Comparison of ENCODE assay signal across 8 mouse cellular contexts in the genomic region with DNA sequence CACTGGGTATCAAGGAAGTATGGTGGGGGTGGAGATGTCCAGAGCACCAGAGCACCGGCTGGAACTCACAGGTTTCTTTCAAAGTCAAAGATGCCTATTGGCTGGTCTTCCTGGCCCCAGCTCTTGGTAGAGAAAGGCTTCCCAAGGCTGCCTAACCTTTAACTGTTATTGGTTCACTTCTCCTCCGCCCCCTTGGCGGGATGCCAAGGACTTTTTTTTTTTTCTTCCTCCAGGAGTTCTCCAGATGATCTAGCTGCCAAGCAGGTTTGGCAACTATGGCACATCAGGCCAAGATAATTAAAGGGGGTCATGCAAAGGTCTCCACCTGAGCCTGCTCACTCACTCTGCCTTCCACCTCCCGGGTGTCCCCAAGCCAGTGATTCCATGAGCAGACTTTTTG.
A peak's percentile ranks its signal among the peaks of the same experiment; 100 is the strongest.
DNase-seq lines count a peak whose midpoint lies in the region; ATAC-seq and TF ChIP-seq lines count a peak whose summit lies in the region.

No protein-coding gene starts in this region.

- H3K36me3 ChIP-seq in small intestine, adult 2 months (ENCODE audit: control insufficient read depth, insufficient read depth, low read length): no peaks in the 10 kb centered on the region
- no peaks in the 10 kb centered on the region for H3K36me3 ChIP-seq in midbrain, embryonic 14.5 days (ENCODE audit: control insufficient read depth, insufficient read depth, low read length)

- no peaks in the 10 kb centered on the region; the same call in 1 of the 2 replicates for H3K4me1 ChIP-seq in cortical plate, adult 2 months (ENCODE audit: control insufficient read depth, insufficient read depth, low read length)
- H3K4me1 ChIP-seq in small intestine, adult 2 months (ENCODE audit: control insufficient read depth, insufficient read depth, insufficient read length, low read length): peaks cover 6% of the 10 kb centered on the region; the same call in 1 of the 2 replicates
- H3K4me1 ChIP-seq in midbrain, embryonic 14.5 days (ENCODE audit: control insufficient read depth, insufficient read depth, low read length): no peaks in the 10 kb centered on the region

- H3K4me2 ChIP-seq in midbrain, embryonic 14.5 days (ENCODE audit: low read length): no peak overlapping the region

- no peak overlapping the region for H3K9ac ChIP-seq in midbrain, embryonic 14.5 days (replicated peaks; ENCODE audit: low read length)

- intact Hi-C loops in left cerebral cortex, postnatal 4 days (cut with DNase I): no loop called here

- TF ChIP-seq CTCF in cortical plate, adult 2 months (IDR thresholded peaks at IDR 0.05; ENCODE audit: extremely low read depth, insufficient read depth, low read length): no peak
- no peak for TF ChIP-seq CTCF in small intestine, adult 2 months (IDR thresholded peaks at IDR 0.05; ENCODE audit: extremely low read depth, insufficient read length, insufficient replicate concordance, low read depth, low read length)

- 22% methylated on average over 4 of the region's 4 CpGs for WGBS in small intestine, adult 2 months
- 76% methylated on average over 4 of the region's 4 CpGs for WGBS in midbrain, embryonic 14.5 days

- H3K27me3 ChIP-seq in small intestine, adult 2 months (ENCODE audit: control insufficient read depth, insufficient read depth, low read length): no peaks in the 10 kb centered on the region
- H3K27me3 ChIP-seq in midbrain, embryonic 14.5 days (ENCODE audit: control insufficient read depth, insufficient read depth, low read length): no peaks in the 10 kb centered on the region

- H3K9me3 ChIP-seq in midbrain, embryonic 14.5 days (ENCODE audit: control insufficient read depth, low read length): no peaks in the 10 kb centered on the region

- H3K27ac ChIP-seq in cortical plate, adult 2 months (ENCODE audit: insufficient read depth, low read length): 0 out of 2 replicates have a peak overlapping the region, but pooled peaks have one; percentile 29
- peak overlapping the region; percentile 85 for H3K27ac ChIP-seq in small intestine, adult 2 months (ENCODE audit: insufficient read depth, low read depth, low read length)
- no peak overlapping the region for H3K27ac ChIP-seq in midbrain, embryonic 14.5 days (replicated peaks; ENCODE audit: low read depth, low read length)

- DNase-seq in layer of hippocampus, adult 9-11 months: peak; percentile 25
- no peak for DNase-seq in layer of hippocampus, adult 18-20 months (ENCODE audit: low spot score in 2 of 2)
- peak; percentile 90 for DNase-seq in kidney, postnatal 14 days
- no peak for DNase-seq in midbrain, embryonic 14.5 days
- DNase-seq in left cerebral cortex, postnatal 4 days: no peak

- no peak for ATAC-seq in midbrain, embryonic 14.5 days (ENCODE audit: low FRiP score, low TSS enrichment)
- no peak for ATAC-seq in cerebellum, adult (ENCODE audit: insufficient number of reproducible peaks, low FRiP score, low TSS enrichment)

- no peak for TF ChIP-seq POLR2A in cortical plate, adult 2 months (IDR thresholded peaks at IDR 0.05; ENCODE audit: extremely low read depth, insufficient read depth, low read length)
- no peak for TF ChIP-seq POLR2A in small intestine, adult 2 months (IDR thresholded peaks at IDR 0.05; ENCODE audit: low read depth, low read length)

- no peak overlapping the region for H3K4me3 ChIP-seq in cortical plate, adult 2 months (ENCODE audit: insufficient read depth, low read length)
- H3K4me3 ChIP-seq in small intestine, adult 2 months (ENCODE audit: low read depth, low read length): no peak overlapping the region
- no peak overlapping the region for H3K4me3 ChIP-seq in midbrain, embryonic 14.5 days (replicated peaks; ENCODE audit: low read depth, low read length)

Comparison
In these comparisons a context has a peak if more than half of its experiments do, and no peak if none do; other contexts are left out.
1. DNase-seq: peak in layer of hippocampus, adult 9-11 months (single experiment) and kidney, postnatal 14 days (single experiment); none in layer of hippocampus, adult 18-20 months (0 of 2), midbrain, embryonic 14.5 days (single experiment) and left cerebral cortex, postnatal 4 days (single experiment).